27 mouse cellular contexts compared by ENCODE assay signal in genomic region chr16:29843490-29843889, GRCm38 (mm10).
A peak's percentile ranks its signal among the peaks of the same experiment; 100 is the strongest.
DNase-seq lines count a peak whose midpoint lies in the region; ATAC-seq and TF ChIP-seq lines count a peak whose summit lies in the region.
"Had no signal": no experiment of that assay in that cellular context is flagged by ENCODE, and none has a peak within 500 bp of the region (broad histone marks: within the 10 kb centered on the region; RNA-seq: fewer than 3 reads in every experiment).

No protein-coding gene starts in this region.

- no peak for DNase-seq in lung, postnatal 0 days (ENCODE audit: low spot score)
- no peak for DNase-seq in lung, adult 2 months
- DNase-seq in liver, embryonic 14.5 days (ENCODE audit: low read depth in 3 of 3, low spot score in 3 of 3): peak in 2 of 3 experiments; percentile 40 to 57
- DNase-seq in natural killer cell, adult 2 months (ENCODE audit: low spot score in 2 of 2): no peak
- DNase-seq in left cerebral cortex, adult 11 months (ENCODE audit: low spot score): no peak
- no peak for DNase-seq in cerebellum, adult 2 months
- DNase-seq: adrenal gland, adult 2 months; cerebellum, adult 8-10 months; cerebellum, postnatal 36 days; gastrocnemius, postnatal 14 days; kidney, adult 2 months; kidney, postnatal 10 days; layer of hippocampus, postnatal 36 days; lung, embryonic 14.5 days; lung, postnatal 36 days; right cerebral cortex, adult 18-20 months; thymus, adult 18-20 months had no signal

- WGBS in lung, postnatal 0 days: 40% methylated on average over 7 of the region's 7 CpGs
- WGBS in lung, adult 2 months: 78% methylated on average over 7 of the region's 7 CpGs
- WGBS in intestine, embryonic 16.5 days: 53% methylated on average over 7 of the region's 7 CpGs
- 6% methylated on average over 7 of the region's 7 CpGs for WGBS in liver, embryonic 14.5 days (ENCODE audit: insufficient replicate concordance)
- 95% methylated on average over 7 of the region's 7 CpGs for WGBS in cerebellum, adult 2 months

- peak; percentile 23 for ATAC-seq in lung, postnatal 0 days
- ATAC-seq in intestine, embryonic 16.5 days: peak; percentile 71
- peak; percentile 50; the same call in 1 of the 2 replicates for ATAC-seq in liver, embryonic 14.5 days (ENCODE audit: insufficient read depth)
- ATAC-seq in megakaryocyte-erythroid progenitor cell, adult 5-6 weeks (replicated peaks; ENCODE audit: low FRiP score, low TSS enrichment, poor library complexity, severe bottlenecking): peak; percentile 30
- ATAC-seq: CD4-positive, CD25-positive, alpha-beta regulatory T cell, adult 4 months; forebrain, embryonic 15.5 days had no signal

- H3K36me3 ChIP-seq in lung, postnatal 0 days (ENCODE audit: insufficient read depth, low read length): no peaks in the 10 kb centered on the region
- no peaks in the 10 kb centered on the region for H3K36me3 ChIP-seq in intestine, embryonic 16.5 days (ENCODE audit: control insufficient read depth, insufficient read depth, low read length)
- H3K36me3 ChIP-seq in liver, embryonic 14.5 days (replicated peaks; ENCODE audit: control insufficient read depth, insufficient read depth, low read depth): no peaks in the 10 kb centered on the region
- H3K36me3 ChIP-seq: embryonic facial prominence, embryonic 15.5 days; forebrain, embryonic 15.5 days; hindbrain, embryonic 12.5 days; limb, embryonic 12.5 days; midbrain, embryonic 10.5 days; neural tube, embryonic 15.5 days had no signal

- H3K9ac ChIP-seq in lung, postnatal 0 days (replicated peaks; ENCODE audit: low read depth): no peak overlapping the region
- no peak overlapping the region for H3K9ac ChIP-seq in intestine, embryonic 16.5 days (ENCODE audit: low read depth, low read length)
- no peak overlapping the region for H3K9ac ChIP-seq in liver, embryonic 14.5 days (replicated peaks)
- H3K9ac ChIP-seq: embryonic facial prominence, embryonic 15.5 days; forebrain, embryonic 15.5 days; hindbrain, embryonic 12.5 days; limb, embryonic 12.5 days; lung, embryonic 14.5 days; neural tube, embryonic 15.5 days had no signal

- no peak overlapping the region for H3K27ac ChIP-seq in lung, postnatal 0 days (ENCODE audit: low read length)
- H3K27ac ChIP-seq in intestine, embryonic 16.5 days (ENCODE audit: low read length): no peak overlapping the region
- no peak overlapping the region for H3K27ac ChIP-seq in liver, embryonic 14.5 days
- H3K27ac ChIP-seq in cerebellum, adult 2 months (ENCODE audit: insufficient read depth, low read length): no peak overlapping the region
- H3K27ac ChIP-seq: embryonic facial prominence, embryonic 15.5 days; forebrain, embryonic 15.5 days; hindbrain, embryonic 12.5 days; layer of hippocampus, adult 2 months; limb, embryonic 12.5 days; midbrain, embryonic 10.5 days; neural tube, embryonic 15.5 days had no signal

- H3K27me3 ChIP-seq in lung, postnatal 0 days (replicated peaks; ENCODE audit: insufficient read depth, low read length): no peaks in the 10 kb centered on the region
- H3K27me3 ChIP-seq in intestine, embryonic 16.5 days (replicated peaks; ENCODE audit: control insufficient read depth, insufficient read depth, low read length): no peaks in the 10 kb centered on the region
- H3K27me3 ChIP-seq in liver, embryonic 14.5 days (ENCODE audit: control insufficient read depth, insufficient read depth, low read length): no peaks in the 10 kb centered on the region
- no peaks in the 10 kb centered on the region; the same call in 1 of the 2 replicates for H3K27me3 ChIP-seq in cerebellum, adult 2 months (ENCODE audit: control insufficient read depth, insufficient read depth, low read length)
- H3K27me3 ChIP-seq: embryonic facial prominence, embryonic 15.5 days had no signal

- H3K4me3 ChIP-seq in lung, postnatal 0 days (ENCODE audit: low read depth, low read length): no peak overlapping the region
- H3K4me3 ChIP-seq in lung, adult 2 months (replicated peaks; ENCODE audit: extremely low read depth, low read depth, low read length): no peak overlapping the region
- no peak overlapping the region for H3K4me3 ChIP-seq in intestine, embryonic 16.5 days (ENCODE audit: low read length)
- no peak overlapping the region for H3K4me3 ChIP-seq in liver, embryonic 14.5 days (ENCODE audit: insufficient read depth in 1 of 2, low read depth in 2 of 2, low read length in 2 of 2)
- H3K4me3 ChIP-seq in cerebellum, adult 2 months (replicated peaks; ENCODE audit: insufficient read depth, low read depth, low read length): no peak overlapping the region
- H3K4me3 ChIP-seq: embryonic facial prominence, embryonic 15.5 days; forebrain, embryonic 15.5 days; hindbrain, embryonic 12.5 days; layer of hippocampus, adult 2 months; limb, embryonic 12.5 days; midbrain, embryonic 10.5 days; neural tube, embryonic 15.5 days had no signal

- peaks cover 6% of the 10 kb centered on the region for H3K4me1 ChIP-seq in lung, postnatal 0 days (ENCODE audit: insufficient read depth, low read depth, low read length)
- no peaks in the 10 kb centered on the region for H3K4me1 ChIP-seq in lung, adult 2 months (ENCODE audit: control insufficient read depth, insufficient read depth, low read length)
- H3K4me1 ChIP-seq in intestine, embryonic 16.5 days (ENCODE audit: control insufficient read depth, insufficient read depth, low read length): peaks cover 31% of the 10 kb centered on the region
- peaks cover 42 to 63% of the 10 kb centered on the region in 2 experiments for H3K4me1 ChIP-seq in liver, embryonic 14.5 days (replicated peaks; ENCODE audit: control insufficient read depth in 2 of 2, insufficient read depth in 2 of 2, low read length in 1 of 2)
- H3K4me1 ChIP-seq in cerebellum, adult 2 months (ENCODE audit: control insufficient read depth, insufficient read depth, low read length): no peaks in the 10 kb centered on the region

- TF ChIP-seq CTCF in lung, postnatal 0 days (IDR thresholded peaks at IDR 0.05): no peak
- no peak for TF ChIP-seq CTCF in lung, adult 2 months (IDR thresholded peaks at IDR 0.05; ENCODE audit: insufficient read depth, low read length)
- TF ChIP-seq CTCF in liver, embryonic 14.5 days (IDR thresholded peaks at IDR 0.05; ENCODE audit: low read depth): no peak
- no peak for TF ChIP-seq CTCF in cerebellum, adult 2 months (IDR thresholded peaks at IDR 0.05; ENCODE audit: borderline replicate concordance, insufficient read depth, low read depth, low read length)

- TF ChIP-seq EP300 in lung, postnatal 0 days (IDR thresholded peaks at IDR 0.05): no peak
- peak; percentile 58 for TF ChIP-seq EP300 in liver, embryonic 14.5 days (IDR thresholded peaks at IDR 0.05; ENCODE audit: low read depth)

- H3K9me3 ChIP-seq in lung, postnatal 0 days (ENCODE audit: low read length): no peaks in the 10 kb centered on the region
- no peaks in the 10 kb centered on the region for H3K9me3 ChIP-seq in intestine, embryonic 16.5 days (ENCODE audit: control insufficient read depth, low read length)
- no peaks in the 10 kb centered on the region for H3K9me3 ChIP-seq in liver, embryonic 14.5 days (ENCODE audit: control insufficient read depth, low read length)
- H3K9me3 ChIP-seq: embryonic facial prominence, embryonic 15.5 days; forebrain, embryonic 15.5 days; hindbrain, embryonic 12.5 days; limb, embryonic 12.5 days; midbrain, embryonic 10.5 days; neural tube, embryonic 15.5 days had no signal

- TF ChIP-seq POLR2A in lung, adult 2 months (IDR thresholded peaks at IDR 0.05; ENCODE audit: borderline replicate concordance, extremely low read depth, low read depth, low read length): no peak
- no peak for TF ChIP-seq POLR2A in cerebellum, adult 2 months (IDR thresholded peaks at IDR 0.05; ENCODE audit: borderline replicate concordance, insufficient read depth, low read length)

- H3K4me2 ChIP-seq in lung, postnatal 0 days (replicated peaks; ENCODE audit: low read depth, low read length): no peak overlapping the region
- H3K4me2 ChIP-seq in intestine, embryonic 16.5 days (ENCODE audit: low read depth, low read length): no peak overlapping the region
- H3K4me2 ChIP-seq in liver, embryonic 14.5 days (ENCODE audit: low read depth): no peak overlapping the region
- H3K4me2 ChIP-seq: embryonic facial prominence, embryonic 15.5 days; forebrain, embryonic 15.5 days; hindbrain, embryonic 12.5 days; limb, embryonic 12.5 days; lung, embryonic 14.5 days; neural tube, embryonic 15.5 days had no signal

Comparison
In these comparisons a context has a peak if more than half of its experiments do, and no peak if none do; other contexts are left out.
1. DNase-seq: peak in liver, embryonic 14.5 days (2 of 3); none in lung, postnatal 0 days (single experiment), lung, adult 2 months (single experiment), natural killer cell, adult 2 months (0 of 2), left cerebral cortex, adult 11 months (single experiment) and cerebellum, adult 2 months (0 of 2).
2. Peak in every context shown above with its lines, with median percentiles within 50 percentile points of each other: ATAC-seq.